Mouse (Mus musculus) neural tube, embryonic 11.5 days (tissue): Measurements from ENCODE around the gene Vmn1r214. TPM values are rescaled to one million over a fixed set of nuclear protein-coding genes. Genes with fewer than 3 reads are reported as not detected.

Experiments used
- ATAC-seq: fragments of 200-750 bp; cut with Nextera tagmentation; 2 replicates; pipeline ENCODE4 v1.8.0; 2017; ENCODE audit warnings: moderate number of reproducible peaks, mild to moderate bottlenecking, moderate TSS enrichment, moderate library complexity; ENCODE audit not compliant: insufficient read depth, low FRiP score, low TSS enrichment
- DNase-seq: peaks from one replicate; pipeline ENCODE4 v3.0.0-alpha.2; 2015; ENCODE audit warnings: low spot score
- H3K27ac ChIP-seq: fragments of 300-500 bp; sonication (generic); 2 replicates; pipeline ENCODE4 v1.5.1; 2014; ENCODE audit warnings: low read depth, mild to moderate bottlenecking, low read length
- H3K27me3 ChIP-seq: fragments of 300-500 bp; sonication (generic); 2 replicates; pipeline ENCODE4 v1.6.1; 2014; ENCODE audit warnings: mild to moderate bottlenecking, low read length, mixed read lengths; ENCODE audit not compliant: control insufficient read depth, insufficient read depth
- H3K36me3 ChIP-seq: fragments of 300-500 bp; sonication (generic); 2 replicates; pipeline ENCODE4 v1.6.1; 2014; ENCODE audit warnings: mild to moderate bottlenecking, low read length, moderate library complexity, mixed read lengths; ENCODE audit not compliant: control insufficient read depth, insufficient read depth
- H3K4me1 ChIP-seq: fragments of 300-500 bp; sonication (generic); 2 replicates; pipeline ENCODE4 v1.6.1; 2014; ENCODE audit warnings: low read length, mixed read lengths; ENCODE audit not compliant: control insufficient read depth, insufficient read depth
- H3K4me2 ChIP-seq: fragments of 300-500 bp; sonication (generic); 2 replicates; pipeline ENCODE4 v1.6.1; 2014; ENCODE audit warnings: low read depth, mild to moderate bottlenecking, moderate library complexity
- H3K4me3 ChIP-seq: fragments of 300-500 bp; sonication (generic); 2 replicates; pipeline ENCODE4 v1.5.1; 2014; ENCODE audit warnings: low read depth, low read length
- H3K9ac ChIP-seq: fragments of 300-500 bp; sonication (generic); 2 replicates; pipeline ENCODE4 v1.6.1; 2014; ENCODE audit warnings: mild to moderate bottlenecking, low read length
- H3K9me3 ChIP-seq: fragments of 300-500 bp; sonication (generic); 2 replicates; pipeline ENCODE4 v1.6.1; 2016; ENCODE audit warnings: low read length; ENCODE audit not compliant: control insufficient read depth
- WGBS: fragments of 180-500 bp; shearing (Covaris S2); extraction: QIAGEN DNeasy Blood & Tissue Kit; methylation state at CpG from one replicate; pipeline ENCODE4 v1.1.7; 2014; 5-methylcytosine and 5-hydroxymethylcytosine counted together
- polyA plus RNA-seq: library from polyadenylated mRNA; unstranded; fragments of >200 nt; fragmentation: Nextera tagmentation; extraction: Ambion mirVana; gene quantifications from 2 replicates; pipeline ENCODE4 v1.2.1, GENCODE M21; 2014

The Vmn1r214 gene
- polyA plus RNA-seq, 1 experiment from 2014 or later: not detected

DNA sequence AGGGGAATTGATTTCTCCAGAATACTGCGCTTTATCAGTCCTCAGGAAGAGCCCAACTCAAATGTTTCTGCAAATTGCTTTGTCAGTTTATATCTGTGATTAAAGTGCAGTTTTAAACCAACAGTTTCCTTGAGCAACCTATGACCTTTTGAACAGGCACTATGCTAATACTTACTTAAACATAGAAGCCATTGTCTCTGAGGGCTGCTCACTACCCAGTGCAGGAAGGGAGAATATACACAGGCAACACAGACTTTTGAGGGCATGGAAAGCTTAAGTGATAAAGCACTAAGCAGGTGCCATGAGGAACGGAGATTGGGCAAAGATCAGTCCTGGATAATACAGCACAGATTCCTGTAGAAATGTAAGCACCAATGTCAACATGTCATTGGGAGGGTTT lies 39.1 kb downstream of the Vmn1r214 start:
- H3K4me2 ChIP-seq: no peak overlapping the region
- H3K9me3 ChIP-seq: no peaks in the 10 kb centered on the region
- WGBS: 92% methylated on average over 2 of the region's 2 CpGs
- H3K4me1 ChIP-seq: no peaks in the 10 kb centered on the region
- no peak overlapping the region for H3K27ac ChIP-seq
- ATAC-seq (no peak), DNase-seq (no peak)
- no peaks in the 10 kb centered on the region for H3K36me3 ChIP-seq
- H3K27me3 ChIP-seq: no peaks in the 10 kb centered on the region
- no peak overlapping the region for H3K9ac ChIP-seq
- no peak overlapping the region for H3K4me3 ChIP-seq

Other genes with a start within 250 kb of the Vmn1r214 start
- not detected in 2 replicates for gene Vmn1r209, start 220.7 kb upstream of the Vmn1r214 start, polyA plus RNA-seq
- not detected in 2 replicates for gene Vmn1r210, start 199.1 kb upstream of the Vmn1r214 start, polyA plus RNA-seq
- not detected in 2 replicates for gene Vmn1r211, start 172.9 kb upstream of the Vmn1r214 start, polyA plus RNA-seq
- not detected in 2 replicates for gene Vmn1r212, start 146.2 kb upstream of the Vmn1r214 start, polyA plus RNA-seq
- gene Vmn1r213, start 22.8 kb upstream of the Vmn1r214 start, polyA plus RNA-seq: not detected in 2 replicates
- gene Vmn1r215, start 37.6 kb downstream of the Vmn1r214 start, polyA plus RNA-seq: not detected in 2 replicates
- gene Vmn1r217, start 87.8 kb downstream of the Vmn1r214 start, polyA plus RNA-seq: not detected in 2 replicates
- not detected in 2 replicates for gene Vmn1r218, start 102.7 kb downstream of the Vmn1r214 start, polyA plus RNA-seq
- not detected in 2 replicates for gene Vmn1r219, start 128.9 kb downstream of the Vmn1r214 start, polyA plus RNA-seq
- gene Vmn1r220, start 157.6 kb downstream of the Vmn1r214 start, polyA plus RNA-seq: not detected in 2 replicates
- not detected in 2 replicates for gene Vmn1r221, start 183.7 kb downstream of the Vmn1r214 start, polyA plus RNA-seq
- not detected in 2 replicates for gene Vmn1r222, start 205.5 kb downstream of the Vmn1r214 start, polyA plus RNA-seq
- not detected in 2 replicates for gene Vmn1r223, start 216.7 kb downstream of the Vmn1r214 start, polyA plus RNA-seq